Mouse (Mus musculus) spleen, postnatal 36 days (tissue): Measurements from ENCODE around the gene Gm43191.
A peak's percentile ranks its signal among the peaks of the same experiment; 100 is the strongest.

Experiments
- DNase-seq, 2 experiments: peaks; one replicate each; pipeline ENCODE4 v3.0.0; 2022; ENCODE audit warnings: low spot score in 2 of 2, mixed read lengths in 1 of 2

Gm43191 gene

GRCm38 (mm10) chr3:116622641-116623040 lies 58.4 kb downstream of the Gm43191 start:
- no peak for DNase-seq

GRCm38 (mm10) chr3:116620636-116621370 lies 60.3 kb downstream of the Gm43191 start:
- DNase-seq: no peak

GRCm38 (mm10) chr3:116618855-116619254 lies 62.2 kb downstream of the Gm43191 start:
- DNase-seq: no peak

- no peak for DNase-seq
These were observed 65.6 kb downstream of the Gm43191 start for GRCm38 (mm10) chr3:116615318-116616068.

- no peak for DNase-seq
These were observed 66.7 kb downstream of the Gm43191 start, which contains the start of gene Trmt13 for GRCm38 (mm10) chr3:116614295-116614892. Gene Trmt13 (minus strand): TSS chr3:116614587.

- DNase-seq: no peak
These were observed 76.5 kb downstream of the Gm43191 start for GRCm38 (mm10) chr3:116604570-116604969.

- DNase-seq: no peak
These were observed 79.3 kb downstream of the Gm43191 start for GRCm38 (mm10) chr3:116601781-116602180.

- DNase-seq: no peak
These were observed 80.1 kb downstream of the Gm43191 start for GRCm38 (mm10) chr3:116601005-116601404.

GRCm38 (mm10) chr3:116599705-116600104 lies 81.4 kb downstream of the Gm43191 start:
- no peak for DNase-seq

GRCm38 (mm10) chr3:116595603-116595991 lies 85.5 kb downstream of the Gm43191 start:
- DNase-seq: no peak

GRCm38 (mm10) chr3:116594728-116595602 lies 86.1 kb downstream of the Gm43191 start, which contains the start of gene Sass6:
Gene Sass6 (plus strand): TSS chr3:116594982.
- DNase-seq: peak; percentile 94 to 95

GRCm38 (mm10) chr3:116594076-116594727 lies 86.9 kb downstream of the Gm43191 start:
- DNase-seq: no peak
